In genomic region chr10:127924597-127925378, GRCm38 (mm10) we compare ENCODE assay signal across 13 mouse cellular contexts. TPM values are rescaled to one million over a fixed set of nuclear protein-coding genes. Genes with fewer than 3 reads are reported as not detected.
DNase-seq lines count a peak whose midpoint lies in the region; ATAC-seq and TF ChIP-seq lines count a peak whose summit lies in the region.
"Had no signal": no experiment of that assay in that cellular context is flagged by ENCODE, and none has a peak within 500 bp of the region (broad histone marks: within the 10 kb centered on the region; RNA-seq: fewer than 3 reads in every experiment).

No protein-coding gene starts in this region.

- no peaks in the 10 kb centered on the region for H3K27me3 ChIP-seq in intestine, embryonic 15.5 days (replicated peaks)
- no peaks in the 10 kb centered on the region for H3K27me3 ChIP-seq in stomach, embryonic 15.5 days (replicated peaks)

- no peaks in the 10 kb centered on the region for H3K36me3 ChIP-seq in intestine, embryonic 15.5 days
- H3K36me3 ChIP-seq in stomach, embryonic 15.5 days = no peaks in the 10 kb centered on the region

- peak overlapping the region; percentile 36; the same call in 1 of the 2 replicates for H3K27ac ChIP-seq in intestine, embryonic 15.5 days
- H3K27ac ChIP-seq in stomach, embryonic 15.5 days = peak overlapping the region; percentile 57; the same call in 1 of the 2 replicates
- H3K27ac ChIP-seq in left cerebral cortex, adult 2 months = no peak overlapping the region
- H3K27ac ChIP-seq: gastrocnemius, adult 2 months had no signal

- intact Hi-C loops in left cerebral cortex, adult 2 months (cut with DNase I) = no loop called here

- DNase-seq in frontal cortex, postnatal 10 days (ENCODE audit: low spot score in 2 of 2) = no peak
- DNase-seq in retina, postnatal 1 day = peak; percentile 63
- no peak for DNase-seq in retina, embryonic 14.5 days (ENCODE audit: low spot score)
- DNase-seq in left cerebral cortex, adult 2 months (ENCODE audit: extremely low spot score in 1 of 2, low spot score in 2 of 2) = no peak
- DNase-seq in cerebellum, postnatal 25 days = no peak
- DNase-seq: gastrocnemius, adult 2 months; heart, postnatal 4 days had no signal

- peak; percentile 31; the same call in 1 of the 2 replicates for ATAC-seq in frontal cortex, adult (ENCODE audit: low TSS enrichment)
- ATAC-seq in intestine, embryonic 15.5 days = peak; percentile 75
- ATAC-seq in stomach, embryonic 15.5 days (ENCODE audit: insufficient read depth, low FRiP score, low read depth) = no peak

- H3K4me1 ChIP-seq in intestine, embryonic 15.5 days (replicated peaks) = peaks cover 2% of the 10 kb centered on the region; the same call in 1 of the 2 replicates
- no peaks in the 10 kb centered on the region for H3K4me1 ChIP-seq in stomach, embryonic 15.5 days

- 50% methylated on average over 7 of the region's 7 CpGs for WGBS in intestine, embryonic 15.5 days
- WGBS in stomach, embryonic 15.5 days = 55% methylated on average over 7 of the region's 7 CpGs

- H3K4me3 ChIP-seq in intestine, embryonic 15.5 days (replicated peaks) = no peak overlapping the region
- H3K4me3 ChIP-seq in stomach, embryonic 15.5 days (replicated peaks) = no peak overlapping the region
- no peak overlapping the region for H3K4me3 ChIP-seq in left cerebral cortex, adult 2 months
- H3K4me3 ChIP-seq: gastrocnemius, adult 2 months had no signal

- H3K4me2 ChIP-seq in intestine, embryonic 15.5 days (replicated peaks) = no peak overlapping the region
- no peak overlapping the region for H3K4me2 ChIP-seq in stomach, embryonic 15.5 days

- H3K9ac ChIP-seq in intestine, embryonic 15.5 days = no peak overlapping the region
- no peak overlapping the region for H3K9ac ChIP-seq in stomach, embryonic 15.5 days

- no peaks in the 10 kb centered on the region for H3K9me3 ChIP-seq in intestine, embryonic 15.5 days
- no peaks in the 10 kb centered on the region for H3K9me3 ChIP-seq in stomach, embryonic 15.5 days

- no peak for TF ChIP-seq CTCF in left cerebral cortex, adult 2 months (IDR thresholded peaks at IDR 0.05)

RNA-seq across cellular contexts. Expression of gene Sdr9c7, which starts 26.5 kb away (rescaled TPM):
- 0.16 and 0.26 TPM in 2 replicates for polyA plus RNA-seq in intestine, embryonic 15.5 days (2015; fragmentation: Nextera tagmentation; extraction: Ambion mirVana)
- polyA plus RNA-seq in stomach, embryonic 15.5 days (2015; fragmentation: Nextera tagmentation; extraction: Ambion mirVana) = 0.85 and 1.2 TPM in 2 replicates
- not detected for total RNA-seq in left cerebral cortex, adult 2 months (2021)
- total RNA-seq: gastrocnemius, adult 2 months; heart, postnatal 4 days; left cerebral cortex, postnatal 10 days had no signal
- polyA plus RNA-seq: lung, embryonic 16.5 days had no signal

RNA-seq across cellular contexts. Expression of gene Rdh7, which starts 36.2 kb away (rescaled TPM):
- polyA plus RNA-seq in intestine, embryonic 15.5 days (2015; fragmentation: Nextera tagmentation; extraction: Ambion mirVana) = 0.35 and 0.63 TPM in 2 replicates
- 0.35 and 0.37 TPM in 2 replicates for polyA plus RNA-seq in stomach, embryonic 15.5 days (2015; fragmentation: Nextera tagmentation; extraction: Ambion mirVana)
- total RNA-seq in left cerebral cortex, adult 2 months (2021) = not detected
- total RNA-seq: gastrocnemius, adult 2 months; heart, postnatal 4 days; left cerebral cortex, postnatal 10 days had no signal
- polyA plus RNA-seq: cortical plate, adult 2 months; lung, embryonic 16.5 days had no signal

RNA-seq across cellular contexts. Expression of gene Rdh16f2, which starts 58.5 kb away (rescaled TPM):
- 0.19 and 0.34 TPM in 2 replicates for polyA plus RNA-seq in intestine, embryonic 15.5 days (2015; fragmentation: Nextera tagmentation; extraction: Ambion mirVana)
- polyA plus RNA-seq in stomach, embryonic 15.5 days (2015; fragmentation: Nextera tagmentation; extraction: Ambion mirVana) = not detected in 2 replicates
- total RNA-seq in left cerebral cortex, adult 2 months (2021) = not detected
- total RNA-seq: gastrocnemius, adult 2 months; heart, postnatal 4 days; left cerebral cortex, postnatal 10 days had no signal
- polyA plus RNA-seq: cortical plate, adult 2 months; lung, embryonic 16.5 days had no signal
